In the genomic region with DNA sequence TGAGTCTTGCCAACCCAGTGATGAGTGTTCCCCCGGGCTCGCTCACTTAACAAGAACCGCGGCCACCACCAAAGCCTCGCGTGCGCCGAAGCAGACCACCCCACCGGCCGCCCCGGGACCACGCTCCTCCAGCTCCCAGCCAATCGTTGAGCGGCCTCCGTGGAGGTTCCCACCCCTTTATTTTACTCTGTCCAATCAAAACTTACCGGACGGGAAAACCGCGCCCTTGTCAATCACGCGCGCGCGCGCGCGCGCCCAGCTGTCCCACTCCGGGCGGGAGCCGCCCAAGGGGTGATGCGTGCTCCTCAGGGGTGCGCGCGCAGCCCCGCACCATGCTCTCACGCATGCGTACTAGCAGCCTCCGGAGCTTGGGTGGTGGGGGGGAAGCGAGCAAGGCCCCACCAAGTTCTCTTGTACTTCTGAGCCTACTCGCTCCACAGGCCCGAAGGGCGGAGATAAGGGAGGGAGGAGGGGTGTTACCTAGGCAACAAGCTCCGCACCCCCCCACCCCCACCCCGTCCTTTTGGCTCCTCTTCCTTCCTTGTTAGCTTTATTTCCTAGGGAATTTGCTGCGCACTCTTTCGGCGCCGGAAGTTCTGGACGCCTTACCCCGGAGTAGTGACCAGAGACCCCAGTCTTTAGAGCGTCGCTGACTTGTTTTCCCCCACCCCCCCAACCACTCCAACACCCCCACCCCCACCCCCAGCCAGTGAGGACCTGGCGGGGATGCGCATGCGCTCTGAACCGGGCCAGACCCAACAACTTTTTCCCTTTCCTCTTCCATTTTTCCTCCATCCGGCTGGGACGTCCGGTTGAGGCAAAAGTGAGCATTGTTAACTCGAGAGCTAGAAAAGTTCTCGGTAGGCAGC, we compare ENCODE assay signal across 8 mouse cellular contexts. TPM values are rescaled to one million over a fixed set of nuclear protein-coding genes. Genes with fewer than 3 reads are reported as not detected.
DNase-seq lines count a peak whose midpoint lies in the region; ATAC-seq and TF ChIP-seq lines count a peak whose summit lies in the region.

TSS of gene Mapk7 (minus strand) at position 278 of the 869 bp plus-strand sequence.

- no peaks in the 10 kb centered on the region for H3K27me3 ChIP-seq in kidney, embryonic 14.5 days (ENCODE audit: control insufficient read depth, insufficient read depth, low read length)
- no peaks in the 10 kb centered on the region for H3K27me3 ChIP-seq in liver, adult 2 months (ENCODE audit: control insufficient read depth, insufficient read depth, low read length)
- no peaks in the 10 kb centered on the region for H3K27me3 ChIP-seq in myocyte (ENCODE audit: control insufficient read depth, insufficient read depth, insufficient read length)
- H3K27me3 ChIP-seq in splenic B cell, adult 2 months (ENCODE audit: control insufficient read depth, insufficient read depth, low read length, poor library complexity, severe bottlenecking), result no peaks in the 10 kb centered on the region

- peak; percentile 98 for ATAC-seq in kidney, embryonic 14.5 days (ENCODE audit: low FRiP score, low TSS enrichment)

- peaks cover 34% of the 10 kb centered on the region for H3K36me3 ChIP-seq in kidney, embryonic 14.5 days (ENCODE audit: control insufficient read depth, insufficient read depth, low read length)
- H3K36me3 ChIP-seq in liver, adult 2 months (ENCODE audit: control insufficient read depth, insufficient read depth, low read length), result no peaks in the 10 kb centered on the region
- H3K36me3 ChIP-seq in myocyte (ENCODE audit: control insufficient read depth, insufficient read depth), result peaks cover 5% of the 10 kb centered on the region
- H3K36me3 ChIP-seq in splenic B cell, adult 2 months (ENCODE audit: control insufficient read depth, insufficient read depth, low read length, poor library complexity, severe bottlenecking), result no peaks in the 10 kb centered on the region; the same call in none of the 2 replicates

- TF ChIP-seq CTCF in bone marrow macrophage, adult 2 months (IDR thresholded peaks at IDR 0.05; ENCODE audit: low read depth, low read length), result no peak
- no peak for TF ChIP-seq CTCF in embryonic fibroblast, embryonic 13.5 days (IDR thresholded peaks at IDR 0.05; ENCODE audit: borderline replicate concordance, insufficient read depth, low read length)
- no peak for TF ChIP-seq CTCF in liver, adult 2 months (IDR thresholded peaks at IDR 0.05; ENCODE audit: low read depth, low read length)

- H3K4me1 ChIP-seq in bone marrow macrophage, adult 2 months (ENCODE audit: control insufficient read depth, insufficient read depth, low read length), result peaks cover 30% of the 10 kb centered on the region
- H3K4me1 ChIP-seq in embryonic fibroblast, embryonic 13.5 days (ENCODE audit: control insufficient read depth, insufficient read depth, low read length), result no peaks in the 10 kb centered on the region
- H3K4me1 ChIP-seq in kidney, embryonic 14.5 days (ENCODE audit: control insufficient read depth, insufficient read depth, low read length), result peaks cover 9% of the 10 kb centered on the region; the same call in 1 of the 2 replicates
- no peaks in the 10 kb centered on the region for H3K4me1 ChIP-seq in liver, adult 2 months (ENCODE audit: control insufficient read depth, insufficient read depth, low read length)

- no peak for TF ChIP-seq POLR2A in bone marrow macrophage, adult 2 months (IDR thresholded peaks at IDR 0.05; ENCODE audit: borderline replicate concordance, low read depth, low read length)
- TF ChIP-seq POLR2A in embryonic fibroblast, embryonic 13.5 days (IDR thresholded peaks at IDR 0.05; ENCODE audit: low read depth, low read length), result peak; percentile 81
- 0 out of 2 replicates have a peak, but pooled peaks have one; percentile 7 for TF ChIP-seq POLR2A in liver, adult 2 months (IDR thresholded peaks at IDR 0.05; ENCODE audit: extremely low read depth, insufficient read depth, low read length)
- peak; percentile 63 for TF ChIP-seq POLR2A in myocyte (IDR thresholded peaks at IDR 0.05; ENCODE audit: insufficient read length, low read depth)

- H3K79me2 ChIP-seq in liver, adult 2 months (ENCODE audit: control insufficient read depth, insufficient read depth, low read length), result no peaks in the 10 kb centered on the region
- peaks cover 15% of the 10 kb centered on the region for H3K79me2 ChIP-seq in myocyte (ENCODE audit: control insufficient read depth, insufficient read depth)

- H3K27ac ChIP-seq in bone marrow macrophage, adult 2 months (ENCODE audit: insufficient read depth, low read depth, low read length), result peak within 1 kb of the TSS; percentile 75
- peak within 1 kb of the TSS; percentile 86 for H3K27ac ChIP-seq in embryonic fibroblast, embryonic 13.5 days (ENCODE audit: insufficient read depth, low read length)
- H3K27ac ChIP-seq in kidney, embryonic 14.5 days (ENCODE audit: low read depth, low read length), result peak within 1 kb of the TSS; percentile 84
- peak within 1 kb of the TSS; percentile 46 for H3K27ac ChIP-seq in liver, adult 2 months (replicated peaks; ENCODE audit: insufficient read depth, low read depth, low read length)

- peak; percentile 96 for DNase-seq in B cell, adult 2 months
- DNase-seq in heart, adult 9 months (ENCODE audit: low spot score in 2 of 2), result peak; percentile 97 to 98
- peak; percentile 79 for DNase-seq in liver, adult 2 months (ENCODE audit: extremely low read depth, low read depth, low spot score)
- DNase-seq in splenic B cell, adult 2 months (ENCODE audit: low read depth, low spot score), result peak; percentile 99

- peak within 1 kb of the TSS; percentile 78 for H3K9ac ChIP-seq in kidney, embryonic 14.5 days (ENCODE audit: low read depth, low read length)
- H3K9ac ChIP-seq in liver, adult 2 months (ENCODE audit: low read depth, low read length), result peak within 1 kb of the TSS; percentile 67

- under 1% methylated on average over 62 of the region's 62 CpGs for WGBS in kidney, embryonic 14.5 days
- under 1% methylated on average over 62 of the region's 62 CpGs for WGBS in liver, adult 2 months

- peaks cover 2% of the 10 kb centered on the region; the same call in 1 of the 2 replicates for H3K9me3 ChIP-seq in kidney, embryonic 14.5 days (ENCODE audit: control insufficient read depth, low read length)

- H3K4me2 ChIP-seq in kidney, embryonic 14.5 days (replicated peaks; ENCODE audit: low read depth, low read length), result peak within 1 kb of the TSS; percentile 72
- peak within 1 kb of the TSS; percentile 99 for H3K4me2 ChIP-seq in myocyte (ENCODE audit: low read depth)

- peak within 1 kb of the TSS; percentile 98 for H3K4me3 ChIP-seq in bone marrow macrophage, adult 2 months (ENCODE audit: insufficient read depth, low read length)
- peak within 1 kb of the TSS; percentile 85 for H3K4me3 ChIP-seq in embryonic fibroblast, embryonic 13.5 days (ENCODE audit: insufficient read depth, low read length)
- peak within 1 kb of the TSS; percentile 66 for H3K4me3 ChIP-seq in kidney, embryonic 14.5 days (ENCODE audit: low read length)
- H3K4me3 ChIP-seq in liver, adult 2 months (ENCODE audit: insufficient read depth, low read depth, low read length), result peak within 1 kb of the TSS; percentile 81
- H3K4me3 ChIP-seq in myocyte, result peak within 1 kb of the TSS; percentile 64

- H3ac ChIP-seq in myocyte (ENCODE audit: control insufficient read depth, insufficient read length), result peak within 1 kb of the TSS; percentile 14

TF ChIP-seq in myocyte, 11 proteins besides CTCF, POLR2A, EP300 and RAD21:
- TF ChIP-seq TCF3 (IDR thresholded peaks at IDR 0.05; ENCODE audit: insufficient read length, low read depth) (no peak), CEBPB (IDR thresholded peaks at IDR 0.05; ENCODE audit: insufficient read depth, poor library complexity, severe bottlenecking) (no peak), E2F4 (IDR thresholded peaks at IDR 0.05; ENCODE audit: insufficient read depth) (no peak), MYOG (IDR thresholded peaks at IDR 0.05; ENCODE audit: control insufficient read depth in 1 of 3, insufficient read depth in 1 of 3, insufficient read length in 2 of 3, low read depth in 2 of 3) (peak; percentile 16 to 80 (median 60)), MYOD1 (IDR thresholded peaks at IDR 0.05; ENCODE audit: control insufficient read depth in 1 of 3, insufficient read length in 2 of 3, low read depth in 2 of 3) (peak in 2 of 3 experiments; percentile 51 to 79), POLR2AphosphoS2 (IDR thresholded peaks at IDR 0.05; ENCODE audit: insufficient read length, low read depth) (peak; percentile 28)
TF ChIP-seq in myocyte: peak in this region for 3.

RNA-seq across cellular contexts. Expression of gene Mapk7, which starts in this region (rescaled TPM):
- 25.9 and 27.2 TPM in 2 replicates for polyA plus RNA-seq in bone marrow macrophage, adult 2 months (2012; ENCODE audit: insufficient read depth, insufficient read length, missing spikeins)
- polyA plus RNA-seq in embryonic fibroblast, embryonic 13.5 days (2011; ENCODE audit: insufficient read length, low read depth, missing spikeins), result 28.3 and 35.6 TPM in 2 replicates
- polyA plus RNA-seq in kidney, embryonic 14.5 days (2014; fragmentation: Nextera tagmentation; extraction: Ambion mirVana), result 34.2 and 53.4 TPM in 2 replicates
- total RNA-seq in liver, adult 2 months (2014; rRNA removed), result 1.2 and 1.4 TPM in 2 replicates
- 1.7 and 4.7 TPM in 2 replicates for polyA plus RNA-seq in liver, adult 2 months (2012; rRNA removed)
- polyA plus RNA-seq in myocyte (2012; fragmentation: generic; extraction: Trizol), result 16.5 TPM

Comparison
In these comparisons a context has a peak if more than half of its experiments do, and no peak if none do; other contexts are left out.
1. Peak in every context shown above with its lines: DNase-seq, ATAC-seq, H3K4me3 ChIP-seq and H3K27ac ChIP-seq.